Mouse (Mus musculus) adrenal gland (tissue): ENCODE data around the gene Cd52.

ENCODE experiments used
- intact Hi-C: fragments of 180-260 bp; cut with DNase I; formaldehyde crosslinking; loops from one replicate; pipeline ENCODE4 v1.15.1; 2025

Cd52 gene

GRCm38 (mm10) chr4:134058166-134058715, 36.6 kb downstream of the Cd52 start:
- intact Hi-C loops: no loop called here

- intact Hi-C loops: no loop called here
Measured at GRCm38 (mm10) chr4:134053538-134053937, 41.3 kb downstream of the Cd52 start, which contains the start of gene Zfp683. Gene Zfp683, plus strand, starts transcription at chr4:134053838.

GRCm38 (mm10) chr4:134052560-134052959, 42.3 kb downstream of the Cd52 start:
- intact Hi-C loops: no loop called here

GRCm38 (mm10) chr4:134051912-134052311, 43.0 kb downstream of the Cd52 start:
- intact Hi-C loops: no loop called here

GRCm38 (mm10) chr4:134047648-134048047, 47.2 kb downstream of the Cd52 start:
- intact Hi-C loops: no loop called here

- intact Hi-C loops: no loop called here
Measured at GRCm38 (mm10) chr4:134043041-134043440, 51.8 kb downstream of the Cd52 start.

- intact Hi-C loops: no loop called here
Measured at GRCm38 (mm10) chr4:134041317-134042123, 53.4 kb downstream of the Cd52 start.

GRCm38 (mm10) chr4:134035953-134036352, 58.9 kb downstream of the Cd52 start:
- intact Hi-C loops: loop anchor here (2.0 kb wide), 1 partner anchor 51 kb away; no protein-coding TSS in a partner anchor
